Mouse (Mus musculus) midbrain, embryonic 14.5 days (tissue): ENCODE measurements around the gene Cdk6. TPM values are rescaled to one million over a fixed set of nuclear protein-coding genes. Genes with fewer than 3 reads are reported as not detected.
A peak's percentile ranks its signal among the peaks of the same experiment; 100 is the strongest.
"Not testable (repeated sequence)": the region's sequence is repeated elsewhere in the genome, so short reads cannot be mapped to it uniquely, and the experiment has no call there.

ENCODE experiments used
- ATAC-seq: fragments of 200-750 bp; cut with Nextera tagmentation; 2 replicates; pipeline ENCODE4 v1.8.0; 2017; ENCODE audit warnings: moderate number of reproducible peaks, moderate library complexity; ENCODE audit not compliant: low FRiP score, low TSS enrichment
- DNase-seq: peaks from one replicate; pipeline ENCODE4 v3.0.0-alpha.2; 2015
- H3K27ac ChIP-seq: fragments of 300-500 bp; sonication (generic); replicated peaks from 2 replicates; pipeline ENCODE4 v1.5.1; 2014; ENCODE audit warnings: mild to moderate bottlenecking, low read depth, low read length, moderate library complexity
- H3K27me3 ChIP-seq: fragments of 300-500 bp; sonication (generic); 2 replicates; pipeline ENCODE4 v1.6.1; 2014; ENCODE audit warnings: low read length, control low read depth, mixed read lengths; ENCODE audit not compliant: control insufficient read depth, insufficient read depth
- H3K36me3 ChIP-seq: fragments of 300-500 bp; sonication (generic); 2 replicates; pipeline ENCODE4 v1.6.1; 2014; ENCODE audit warnings: low read length, control low read depth; ENCODE audit not compliant: control insufficient read depth, insufficient read depth
- H3K4me1 ChIP-seq: fragments of 300-500 bp; sonication (generic); 2 replicates; pipeline ENCODE4 v1.6.1; 2014; ENCODE audit warnings: mild to moderate bottlenecking, antibody characterized with exemption, low read length, control low read depth; ENCODE audit not compliant: control insufficient read depth, insufficient read depth
- H3K4me2 ChIP-seq: fragments of 300-500 bp; sonication (generic); 2 replicates; pipeline ENCODE4 v1.6.1; 2014; ENCODE audit warnings: mild to moderate bottlenecking, low read length, moderate library complexity
- H3K4me3 ChIP-seq: fragments of 300-500 bp; sonication (generic); replicated peaks from 2 replicates; pipeline ENCODE4 v1.5.1; 2014; ENCODE audit warnings: low read depth, low read length
- H3K9ac ChIP-seq: fragments of 300-500 bp; sonication (generic); replicated peaks from 2 replicates; pipeline ENCODE4 v1.6.1; 2014; ENCODE audit warnings: mild to moderate bottlenecking, low read length, moderate library complexity
- H3K9me3 ChIP-seq: fragments of 300-500 bp; sonication (generic); 2 replicates; pipeline ENCODE4 v1.6.1; 2016; ENCODE audit warnings: low read length, control low read depth, mixed read lengths; ENCODE audit not compliant: control insufficient read depth
- WGBS: fragments of 180-500 bp; shearing (Covaris S2); extraction: QIAGEN DNeasy Blood & Tissue Kit; methylation state at CpG from one replicate; pipeline ENCODE4 v1.1.7; 2014; 5-methylcytosine and 5-hydroxymethylcytosine counted together
- polyA plus RNA-seq: library from polyadenylated mRNA; unstranded; fragments of >200 nt; fragmentation: Nextera tagmentation; extraction: Ambion mirVana; gene quantifications from 2 replicates; pipeline ENCODE4 v1.2.1, GENCODE M21; 2014

Gene Cdk6
- polyA plus RNA-seq, 1 experiment from 2014 or later, result 15.9 TPM

DNA sequence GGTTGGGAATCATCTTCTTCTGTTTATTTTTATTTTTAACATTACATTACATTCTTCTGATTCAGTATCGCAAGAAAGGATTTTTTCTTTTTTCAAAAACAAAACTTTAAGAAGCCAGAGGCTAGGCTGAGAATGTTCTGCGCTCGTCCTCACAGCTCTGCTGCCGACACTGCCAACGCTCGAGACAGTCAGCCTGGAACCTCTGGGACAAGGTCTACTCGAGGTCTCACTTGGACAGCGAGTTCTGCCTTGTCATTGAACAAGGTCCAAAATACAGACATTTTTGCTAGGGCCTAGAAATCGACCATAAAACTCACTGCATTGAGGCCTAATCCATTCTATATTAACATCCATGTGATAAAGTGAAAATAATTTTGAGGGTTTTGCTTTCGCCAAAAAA lies 181.5 kb downstream of the Cdk6 start:
- H3K4me2 ChIP-seq, result no peak overlapping the region
- no peak for ATAC-seq
- H3K4me1 ChIP-seq, result 0 out of 2 replicates have a peak, but pooled peaks cover 5% of the 10 kb centered on the region
- H3K9ac ChIP-seq, result no peak overlapping the region
- 93% methylated on average over 10 of the region's 10 CpGs for WGBS
- H3K27me3 ChIP-seq, result no peaks in the 10 kb centered on the region
- no peak overlapping the region for H3K27ac ChIP-seq
- H3K4me3 ChIP-seq, result no peak overlapping the region
- no peaks in the 10 kb centered on the region for H3K36me3 ChIP-seq
- no peak for DNase-seq
- no peaks in the 10 kb centered on the region for H3K9me3 ChIP-seq

DNA sequence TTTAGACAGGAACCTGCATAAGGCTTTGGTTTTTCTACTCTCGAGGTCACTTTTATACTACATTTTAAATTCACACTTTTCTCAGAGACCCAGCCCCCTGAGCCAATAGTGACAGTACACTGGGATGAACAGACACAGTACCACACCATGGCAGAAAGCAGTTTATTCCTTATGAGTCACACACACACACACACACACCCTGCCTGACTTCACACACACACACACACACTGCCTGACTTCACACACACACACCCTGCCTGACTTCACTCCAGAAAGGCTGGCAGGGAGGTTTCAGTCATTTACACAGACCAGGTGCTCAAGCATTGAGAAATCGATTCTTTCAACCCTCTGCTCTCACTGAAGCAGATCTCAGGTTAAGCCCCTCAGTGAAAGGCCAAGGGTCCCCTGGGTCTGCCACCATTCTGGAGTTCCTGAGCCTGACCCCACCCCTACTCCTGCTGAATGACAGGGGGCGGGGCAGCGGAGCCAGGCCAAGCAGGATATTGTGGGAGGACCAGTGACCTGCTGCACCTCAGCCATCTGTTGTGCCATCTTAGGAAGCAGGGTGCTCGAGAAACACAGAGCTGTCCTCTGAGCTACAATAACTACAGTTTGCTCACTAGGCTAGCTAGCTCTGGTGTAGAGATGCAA lies 185.9 kb downstream of the Cdk6 start:
- ATAC-seq, result peak; percentile 48; the same call in 1 of the 2 replicates
- no peak overlapping the region for H3K27ac ChIP-seq
- no peak overlapping the region for H3K4me3 ChIP-seq
- DNase-seq, result peak; percentile 20
- H3K36me3 ChIP-seq, result no peaks in the 10 kb centered on the region
- H3K4me2 ChIP-seq, result no peak overlapping the region
- 39% methylated on average over 5 of the region's 5 CpGs for WGBS
- H3K9me3 ChIP-seq, result no peaks in the 10 kb centered on the region
- no peaks in the 10 kb centered on the region for H3K27me3 ChIP-seq
- no peak overlapping the region for H3K9ac ChIP-seq
- H3K4me1 ChIP-seq, result peaks cover 18% of the 10 kb centered on the region; the same call in 1 of the 2 replicates

GRCm38 (mm10) chr5:3529585-3530189 lies 188.4 kb downstream of the Cdk6 start:
- Histone ChIP-seq H3K4me3 (no peak overlapping the region), H3K27me3 (no peaks in the 10 kb centered on the region), H3K9ac (no peak overlapping the region), H3K4me1 (peaks cover 18% of the 10 kb centered on the region; the same call in 1 of the 2 replicates), H3K4me2 (no peak overlapping the region), H3K36me3 (no peaks in the 10 kb centered on the region), H3K9me3 (no peaks in the 10 kb centered on the region), H3K27ac (peak overlapping the region; percentile 46)
- peak; percentile 72; the same call in 1 of the 2 replicates for ATAC-seq
- 33% methylated on average over 10 of the region's 10 CpGs for WGBS
- DNase-seq, result peak; percentile 64

DNA sequence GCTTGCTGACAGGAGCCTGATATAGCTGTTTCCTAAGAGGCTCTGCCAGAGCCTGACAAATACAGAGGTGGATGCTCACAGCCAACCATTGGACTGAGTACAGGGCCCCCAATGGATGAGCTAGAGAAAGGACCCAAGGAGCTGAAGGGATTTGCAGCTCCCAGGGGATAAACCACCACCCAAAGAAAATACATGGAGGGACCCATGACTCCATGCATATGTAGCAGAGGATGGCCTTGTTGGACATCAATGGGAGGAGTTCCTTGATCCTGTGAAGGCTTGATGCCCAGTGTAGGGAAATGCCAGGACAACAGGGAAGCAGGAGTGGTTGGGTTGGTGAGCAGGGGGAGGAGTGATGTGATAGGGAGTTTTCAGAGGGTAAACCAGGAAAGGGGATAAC lies 190.8 kb downstream of the Cdk6 start:
- ATAC-seq, H3K9me3 ChIP-seq, DNase-seq, H3K36me3 ChIP-seq, H3K27me3 ChIP-seq, H3K4me2 ChIP-seq, H3K4me3 ChIP-seq, H3K27ac ChIP-seq, H3K9ac ChIP-seq: not testable (repeated sequence)
- peaks cover 18% of the 10 kb centered on the region; the same call in 1 of the 2 replicates for H3K4me1 ChIP-seq

DNA sequence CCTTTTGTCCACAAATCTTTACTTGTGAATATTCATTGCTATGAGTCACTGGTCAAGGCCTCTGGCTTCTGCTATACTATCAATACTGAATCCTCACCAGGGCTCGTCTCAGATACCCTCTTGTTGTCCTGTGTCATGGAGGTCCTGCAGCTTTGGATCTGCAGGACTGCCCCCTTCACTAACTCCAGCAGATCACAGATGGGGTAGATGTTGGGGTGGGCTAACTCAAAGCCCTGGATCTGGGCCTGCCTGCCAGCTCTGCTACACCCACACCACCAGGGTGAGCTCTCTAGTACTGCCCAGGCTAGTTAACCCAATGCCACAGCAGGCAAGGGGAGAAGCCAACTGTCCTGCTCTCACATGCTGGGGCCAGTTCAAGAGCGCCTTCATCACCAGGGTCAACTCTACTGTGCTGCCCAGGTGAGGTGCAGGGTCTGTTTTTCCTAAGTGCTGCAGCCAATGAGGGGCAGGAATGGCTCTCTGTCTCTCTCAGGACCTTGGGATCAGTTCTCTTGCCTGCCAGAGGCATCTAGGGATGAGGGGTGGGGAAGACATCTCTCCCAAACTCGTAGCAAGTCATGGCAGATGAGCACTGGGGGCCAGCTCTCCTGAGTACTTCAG lies 195.4 kb downstream of the Cdk6 start:
- H3K4me3 ChIP-seq, result no peak overlapping the region
- ATAC-seq, result no peak

DNA sequence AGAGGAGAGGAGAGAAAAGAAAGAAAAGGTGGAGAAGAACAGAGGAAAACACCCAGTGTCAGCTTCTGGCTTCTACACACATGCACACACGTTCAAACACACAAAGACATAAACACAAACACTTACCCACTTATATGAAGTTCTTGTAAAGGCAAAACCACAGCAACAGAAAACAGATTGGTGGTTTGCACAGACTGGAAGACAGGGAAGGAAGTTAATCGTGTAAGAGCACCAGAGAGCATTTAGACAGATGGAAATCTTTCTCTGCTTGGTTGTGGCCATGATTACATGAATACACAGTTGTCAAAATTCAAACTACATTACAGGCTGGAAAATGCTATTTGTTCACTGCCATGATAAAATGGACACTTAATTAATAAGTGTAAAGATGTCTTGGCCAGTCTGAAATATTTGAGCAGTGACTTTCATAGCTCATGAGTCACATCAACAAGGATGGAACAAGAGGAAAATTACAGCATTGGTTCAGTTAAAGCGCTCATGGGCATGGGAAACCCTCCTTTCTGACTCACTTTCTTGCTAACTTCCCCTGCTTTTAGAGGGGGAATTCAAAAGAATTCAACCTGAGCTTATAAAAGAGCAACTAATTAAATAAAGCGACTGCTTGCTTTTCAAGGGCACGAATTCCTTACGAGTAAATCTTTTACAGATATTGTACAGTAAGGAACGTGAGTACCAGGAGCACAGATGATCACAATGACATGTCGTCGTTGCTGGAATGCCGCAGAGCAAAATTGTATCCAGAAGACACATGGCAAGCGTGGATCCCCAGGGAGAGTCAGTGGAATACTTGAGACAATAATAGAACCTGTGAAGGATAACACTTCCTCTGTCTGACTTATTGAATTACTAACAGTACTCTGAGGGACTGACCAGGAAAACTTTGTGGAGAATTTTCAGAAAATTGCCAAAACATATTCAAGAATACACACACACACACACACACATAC lies 197.5 kb downstream of the Cdk6 start:
- Histone ChIP-seq H3K27ac (no peak overlapping the region), H3K9me3 (no peaks in the 10 kb centered on the region), H3K36me3 (no peaks in the 10 kb centered on the region), H3K4me1 (no peaks in the 10 kb centered on the region), H3K9ac (no peak overlapping the region), H3K4me3 (no peak overlapping the region), H3K4me2 (no peak overlapping the region), H3K27me3 (no peaks in the 10 kb centered on the region)
- DNase-seq (no peak), ATAC-seq (no peak)
- 73% methylated on average over 11 of the region's 11 CpGs for WGBS

More for the DNA sequence above, 195.4 kb downstream of the Cdk6 start:
- Histone ChIP-seq H3K4me2 (no peak overlapping the region), H3K9me3 (no peaks in the 10 kb centered on the region), H3K27ac (no peak overlapping the region), H3K9ac (no peak overlapping the region), H3K27me3 (no peaks in the 10 kb centered on the region), H3K4me1 (no peaks in the 10 kb centered on the region), H3K36me3 (no peaks in the 10 kb centered on the region)
- DNase-seq, result no peak
- WGBS, result 67% methylated on average over 3 of the region's 3 CpGs

GRCm38 (mm10) chr5:3541871-3542270 lies 200.6 kb downstream of the Cdk6 start:
- Histone ChIP-seq H3K9me3 (no peaks in the 10 kb centered on the region), H3K9ac (no peak overlapping the region), H3K4me3 (no peak overlapping the region), H3K27me3 (no peaks in the 10 kb centered on the region), H3K36me3 (no peaks in the 10 kb centered on the region), H3K27ac (no peak overlapping the region), H3K4me1 (peaks cover 13% of the 10 kb centered on the region), H3K4me2 (no peak overlapping the region)
- WGBS, result 77% methylated on average over 6 of the region's 6 CpGs
- ATAC-seq (no peak), DNase-seq (no peak)
